Mouse (Mus musculus) layer of hippocampus, adult 18-20 months (tissue): ENCODE measurements around the gene Ramp3. TPM values are rescaled to one million over a fixed set of nuclear protein-coding genes. Genes with fewer than 3 reads are reported as not detected.

Experiments
- DNase-seq, 2 experiments: peaks; one replicate each; pipeline ENCODE4 v3.0.0; 2022; ENCODE audit warnings: low spot score in 2 of 2
- total RNA-seq, 2 experiments: library from RNA; stranded (reverse); gene quantifications; 2 replicates each; pipeline ENCODE4 v1.2.3; 2021

Ramp3 gene
- total RNA-seq, 2 experiments from 2014 or later = 6.6 to 7.3 TPM

GRCm38 (mm10) chr11:6670044-6670443 lies 11.7 kb downstream of the Ramp3 start:
- DNase-seq = no peak

GRCm38 (mm10) chr11:6670826-6671225 lies 12.5 kb downstream of the Ramp3 start:
- no peak for DNase-seq

- DNase-seq = no peak
Measured at GRCm38 (mm10) chr11:6674701-6675100, 16.4 kb downstream of the Ramp3 start.

DNA sequence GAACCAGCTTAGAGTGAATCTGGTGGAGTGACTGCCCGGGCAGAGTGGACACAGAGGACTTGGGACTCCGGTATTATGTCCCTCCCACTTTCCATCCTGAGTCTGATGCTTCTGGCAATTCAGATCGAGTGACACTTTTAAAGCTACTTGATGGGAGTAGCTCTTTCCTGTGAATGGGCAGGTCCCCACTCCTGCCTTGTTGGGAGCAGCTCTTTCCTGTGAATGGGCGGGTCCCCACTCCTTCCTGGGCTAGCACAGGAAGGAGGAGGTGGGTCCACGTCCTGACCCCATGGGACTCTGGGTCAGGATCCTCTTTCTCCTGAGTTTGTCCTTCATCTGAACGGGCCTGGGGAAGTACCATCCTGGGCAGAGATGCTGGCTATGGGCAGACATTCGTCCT lies 17.1 kb downstream of the Ramp3 start:
- no peak for DNase-seq

GRCm38 (mm10) chr11:6676641-6677040 lies 18.3 kb downstream of the Ramp3 start:
- no peak for DNase-seq

DNA sequence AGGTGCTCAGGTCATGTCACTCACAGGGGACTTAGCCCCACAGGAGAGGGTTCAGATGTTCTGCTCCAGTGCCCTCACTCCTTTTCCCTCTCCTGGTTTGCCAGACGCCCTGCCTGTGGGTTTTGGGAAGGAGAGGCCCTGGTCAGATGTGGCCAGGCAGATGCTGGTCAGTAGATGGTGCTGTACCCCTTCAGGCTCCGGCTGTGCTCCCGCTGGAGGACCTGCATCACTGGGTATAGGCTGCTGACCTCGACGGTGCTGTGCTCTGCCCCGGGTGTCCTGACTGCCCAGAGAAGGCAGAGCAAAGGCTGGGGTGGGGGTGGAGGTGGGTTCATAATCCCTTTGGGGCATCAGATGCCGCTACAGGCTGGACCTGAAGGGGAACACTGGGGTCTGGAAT lies 19.2 kb downstream of the Ramp3 start:
- no peak for DNase-seq

- no peak for DNase-seq
Measured at GRCm38 (mm10) chr11:6679694-6680396, 21.5 kb downstream of the Ramp3 start.

GRCm38 (mm10) chr11:6680397-6680818 lies 22.1 kb downstream of the Ramp3 start:
- DNase-seq = no peak

GRCm38 (mm10) chr11:6684741-6685140 lies 26.4 kb downstream of the Ramp3 start:
- no peak for DNase-seq

- no peak for DNase-seq
Measured at GRCm38 (mm10) chr11:6688888-6689287, 30.6 kb downstream of the Ramp3 start.

GRCm38 (mm10) chr11:6692341-6692740 lies 34.0 kb downstream of the Ramp3 start:
- DNase-seq = peak in 1 of 2 experiments; percentile 16

DNA sequence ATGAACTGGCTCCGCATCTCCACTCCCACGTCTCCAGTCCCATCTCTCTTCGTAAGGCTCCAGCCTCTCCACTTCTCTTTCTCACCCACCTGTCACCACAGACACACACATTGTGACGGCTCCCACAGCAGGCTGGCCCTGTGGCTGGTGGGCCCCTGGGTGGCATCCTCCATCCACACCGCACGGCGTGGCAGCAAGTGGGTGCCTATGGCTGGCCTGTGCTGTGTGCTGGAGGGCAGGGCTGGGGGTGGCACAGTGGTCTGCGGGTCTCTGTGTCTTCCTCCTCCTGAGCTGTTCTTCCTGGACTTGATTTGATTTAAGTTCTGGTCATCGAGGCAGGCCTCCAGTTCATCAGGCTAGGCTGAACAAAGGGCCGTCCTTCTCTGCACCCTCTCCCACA lies 35.8 kb downstream of the Ramp3 start:
- DNase-seq = no peak

DNA sequence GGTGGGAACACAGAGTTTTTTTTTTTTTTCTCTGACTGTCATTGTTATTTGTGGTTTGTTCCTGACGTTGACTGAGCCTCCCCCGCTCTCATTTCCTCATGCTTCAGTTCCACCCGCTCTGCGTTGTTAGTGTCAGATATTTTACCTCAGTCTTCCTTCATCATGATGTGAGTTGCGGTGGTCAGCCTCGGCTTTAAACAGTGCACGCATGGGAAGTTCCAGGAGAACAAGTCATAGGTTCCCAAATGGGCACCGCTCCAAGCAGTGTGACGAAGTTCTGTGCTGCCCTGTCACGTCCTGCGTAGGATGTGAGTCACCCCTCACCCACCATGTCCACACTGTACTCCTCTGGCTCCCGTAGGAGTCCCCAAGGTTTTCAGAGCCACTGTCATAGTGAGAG lies 36.9 kb downstream of the Ramp3 start:
- DNase-seq = no peak

GRCm38 (mm10) chr11:6696551-6696950 lies 38.2 kb downstream of the Ramp3 start:
- no peak for DNase-seq

- DNase-seq = no peak
Measured at GRCm38 (mm10) chr11:6697751-6698150, 39.4 kb downstream of the Ramp3 start.

DNA sequence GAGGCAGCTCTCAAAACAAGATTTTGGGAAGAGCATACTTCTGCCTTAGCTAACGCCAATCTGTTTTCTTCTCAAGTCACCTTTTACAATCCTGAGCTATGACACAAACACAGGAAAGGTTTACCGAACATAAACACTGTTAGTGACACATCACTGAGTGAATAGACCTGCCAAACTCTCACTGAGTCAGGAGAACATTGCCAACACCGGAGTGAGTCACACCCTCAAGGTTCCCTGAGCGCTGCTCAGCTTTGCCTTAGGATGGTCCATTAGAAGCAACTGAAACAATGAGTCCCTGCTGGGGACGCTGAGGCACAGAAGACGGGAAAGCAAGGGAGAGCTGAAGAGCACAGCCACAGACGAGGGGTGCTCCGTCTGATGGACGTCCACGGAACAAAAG lies 40.0 kb downstream of the Ramp3 start:
- no peak for DNase-seq

DNA sequence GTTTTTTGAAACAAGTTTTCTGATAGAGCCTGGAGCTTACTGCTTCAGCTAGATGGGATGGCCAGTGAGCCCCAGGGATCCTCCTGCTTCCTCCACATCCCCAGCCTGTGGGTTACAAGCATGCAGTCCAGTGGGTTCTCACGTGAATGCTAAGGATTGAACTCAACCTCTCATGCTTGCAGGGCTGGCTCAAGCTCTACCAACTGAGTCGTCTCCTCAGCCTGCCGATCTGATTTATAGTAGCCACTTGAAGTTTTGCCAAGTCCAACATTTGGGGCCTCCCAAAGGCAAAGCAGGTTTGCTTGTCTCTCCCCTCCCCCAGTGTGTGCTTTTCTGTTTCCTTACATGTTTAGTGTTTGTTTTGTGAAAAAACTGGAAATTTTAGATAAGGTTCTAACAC lies 43.9 kb downstream of the Ramp3 start:
- DNase-seq = no peak

GRCm38 (mm10) chr11:6704851-6705250 lies 46.5 kb downstream of the Ramp3 start:
- DNase-seq = no peak

DNA sequence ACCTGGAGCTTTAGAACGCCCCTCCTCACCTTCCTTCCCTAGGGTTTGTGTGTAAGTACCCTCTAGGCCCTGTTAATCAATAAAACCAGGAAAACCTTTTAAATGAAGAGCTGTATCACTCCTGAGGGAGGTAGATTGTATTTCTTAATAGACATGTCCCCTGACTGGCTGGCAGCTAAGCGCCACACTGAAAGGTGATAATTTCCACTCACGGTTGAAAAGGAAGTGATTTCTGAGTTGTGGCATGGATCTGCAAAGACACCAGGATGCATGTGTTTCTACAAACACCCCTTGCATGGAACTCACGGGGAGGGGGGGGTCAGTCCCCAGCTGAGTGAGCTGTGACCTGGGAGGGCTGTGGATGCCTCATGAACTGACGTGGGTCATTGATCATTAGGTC lies 47.2 kb downstream of the Ramp3 start:
- no peak for DNase-seq

DNA sequence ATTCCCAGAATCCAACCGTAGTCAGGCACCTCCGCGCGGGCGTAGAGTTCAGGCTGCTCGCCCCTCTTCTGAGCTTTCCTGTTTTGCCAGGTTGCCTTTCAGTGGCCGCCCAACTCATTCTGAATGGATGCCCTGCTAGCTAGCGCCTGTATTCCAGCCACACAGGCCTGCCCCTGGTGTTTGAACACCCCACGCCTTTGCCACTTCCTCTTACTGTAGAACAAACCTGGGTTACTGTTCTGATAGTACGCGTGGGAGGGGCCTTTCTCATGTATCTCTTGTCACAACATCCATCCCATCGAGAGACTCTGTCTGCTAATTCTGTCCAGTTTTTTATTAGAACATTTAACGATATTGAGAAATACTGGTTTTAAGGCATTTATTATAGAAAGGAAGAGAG lies 48.5 kb downstream of the Ramp3 start:
- no peak for DNase-seq

DNA sequence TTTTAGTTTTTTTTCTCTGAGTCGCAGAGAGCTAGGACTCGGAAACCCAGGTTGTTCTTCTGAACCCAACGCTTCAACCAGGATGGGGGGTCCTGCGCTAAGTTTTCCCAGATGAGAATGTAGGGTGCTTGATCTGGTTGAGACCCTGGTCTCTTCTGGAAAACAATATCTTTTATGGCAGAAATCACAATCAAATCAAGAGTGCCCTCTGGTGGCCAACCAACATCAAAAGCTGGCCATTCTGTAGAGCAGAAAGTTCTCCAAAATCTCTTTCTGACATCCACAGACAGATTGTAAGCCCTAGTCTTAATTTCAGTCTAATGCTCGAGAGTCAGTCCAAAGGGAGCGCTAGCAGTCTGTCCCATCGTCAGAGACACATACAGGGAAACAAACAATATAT lies 50.1 kb downstream of the Ramp3 start:
- no peak for DNase-seq

- no peak for DNase-seq
Measured at GRCm38 (mm10) chr11:6710409-6710808, 52.1 kb downstream of the Ramp3 start.

DNA sequence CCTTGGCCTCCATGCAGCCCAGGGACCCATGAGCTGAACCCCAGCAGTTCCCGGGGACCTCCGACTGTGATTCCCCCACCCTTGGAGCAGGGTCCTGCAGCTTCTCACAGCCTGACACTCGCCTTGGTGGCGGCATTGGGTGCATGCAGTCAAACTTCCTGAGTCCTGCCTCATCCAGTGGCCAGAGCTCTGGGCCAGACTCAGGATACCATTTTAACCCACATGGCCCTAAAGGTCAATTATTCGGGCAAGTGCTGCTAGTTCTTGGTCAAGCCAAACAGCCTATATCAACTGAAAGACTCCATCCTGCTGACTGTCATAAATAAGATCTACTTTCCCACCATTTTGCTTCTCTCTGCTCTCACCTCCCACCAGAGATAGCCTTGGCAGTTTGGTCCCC lies 62.4 kb downstream of the Ramp3 start:
- DNase-seq = no peak

GRCm38 (mm10) chr11:6726921-6727320 lies 68.6 kb downstream of the Ramp3 start:
- DNase-seq = no peak
